ENCODE assay signal across 12 mouse cellular contexts in genomic region chr2:72743651-72744050, GRCm38 (mm10).
DNase-seq lines count a peak whose midpoint lies in the region; ATAC-seq and TF ChIP-seq lines count a peak whose summit lies in the region.
"Had no signal": no experiment of that assay in that cellular context is flagged by ENCODE, and none has a peak within 500 bp of the region (broad histone marks: within the 10 kb centered on the region; RNA-seq: fewer than 3 reads in every experiment).

No protein-coding gene starts in this region.

- H3K9ac ChIP-seq in forebrain, embryonic 13.5 days, result no peak overlapping the region
- H3K9ac ChIP-seq: liver, embryonic 15.5 days had no signal

- 78% methylated on average over 3 of the region's 3 CpGs for WGBS in forebrain, embryonic 13.5 days
- 91% methylated on average over 3 of the region's 3 CpGs for WGBS in forebrain, embryonic 10.5 days
- WGBS in cerebellum, adult 2 months, result 6% methylated on average over 3 of the region's 3 CpGs

- TF ChIP-seq POLR2A in cerebellum, adult 2 months (IDR thresholded peaks at IDR 0.05; ENCODE audit: borderline replicate concordance, insufficient read depth, low read length), result no peak

- H3K27me3 ChIP-seq in forebrain, embryonic 13.5 days, result no peaks in the 10 kb centered on the region
- H3K27me3 ChIP-seq in forebrain, embryonic 10.5 days (ENCODE audit: poor library complexity, severe bottlenecking), result no peaks in the 10 kb centered on the region
- H3K27me3 ChIP-seq in cerebellum, adult 2 months (ENCODE audit: control insufficient read depth, insufficient read depth, low read length), result no peaks in the 10 kb centered on the region
- H3K27me3 ChIP-seq: liver, embryonic 15.5 days had no signal

- peak; percentile 51; the same call in 1 of the 2 replicates for ATAC-seq in forebrain, embryonic 13.5 days
- ATAC-seq in CD4-positive, CD25-positive, alpha-beta regulatory T cell, adult 4 months, result no peak

- TF ChIP-seq CTCF in cerebellum, adult 2 months (IDR thresholded peaks at IDR 0.05; ENCODE audit: borderline replicate concordance, insufficient read depth, low read depth, low read length), result no peak

- no peak overlapping the region for H3K27ac ChIP-seq in forebrain, embryonic 13.5 days
- H3K27ac ChIP-seq in forebrain, embryonic 10.5 days, result no peak overlapping the region
- no peak overlapping the region for H3K27ac ChIP-seq in cerebellum, adult 2 months (ENCODE audit: insufficient read depth, low read length)
- H3K27ac ChIP-seq: liver, embryonic 15.5 days had no signal

- no peak overlapping the region for H3K4me2 ChIP-seq in forebrain, embryonic 13.5 days
- H3K4me2 ChIP-seq: liver, embryonic 15.5 days had no signal

- intact Hi-C loops in left cerebral cortex, postnatal 14 days (cut with DNase I), result no loop called here
- intact Hi-C loops in left cerebral cortex, postnatal 36 days (cut with DNase I), result no loop called here

- no peak overlapping the region for H3K4me3 ChIP-seq in forebrain, embryonic 13.5 days
- H3K4me3 ChIP-seq in forebrain, embryonic 10.5 days, result no peak overlapping the region
- no peak overlapping the region for H3K4me3 ChIP-seq in cerebellum, adult 2 months (replicated peaks; ENCODE audit: insufficient read depth, low read depth, low read length)
- H3K4me3 ChIP-seq: liver, embryonic 15.5 days had no signal

- no peaks in the 10 kb centered on the region for H3K36me3 ChIP-seq in forebrain, embryonic 13.5 days (ENCODE audit: poor library complexity, severe bottlenecking)
- no peaks in the 10 kb centered on the region for H3K36me3 ChIP-seq in forebrain, embryonic 10.5 days (replicated peaks)
- H3K36me3 ChIP-seq: G1E; liver, embryonic 15.5 days had no signal

- peaks cover 9% of the 10 kb centered on the region; the same call in 1 of the 2 replicates for H3K4me1 ChIP-seq in forebrain, embryonic 13.5 days
- peaks cover 11% of the 10 kb centered on the region for H3K4me1 ChIP-seq in forebrain, embryonic 10.5 days
- peaks cover 27% of the 10 kb centered on the region for H3K4me1 ChIP-seq in cerebellum, adult 2 months (ENCODE audit: control insufficient read depth, insufficient read depth, low read length)
- H3K4me1 ChIP-seq: liver, embryonic 15.5 days had no signal

- no peaks in the 10 kb centered on the region for H3K9me3 ChIP-seq in forebrain, embryonic 13.5 days (replicated peaks)
- no peaks in the 10 kb centered on the region for H3K9me3 ChIP-seq in forebrain, embryonic 10.5 days
- H3K9me3 ChIP-seq: G1E; liver, embryonic 15.5 days had no signal

- no peak for DNase-seq in forebrain, embryonic 10.5 days (ENCODE audit: extremely low spot score, low spot score)
- DNase-seq in left cerebral cortex, postnatal 14 days (ENCODE audit: low spot score in 2 of 2), result peak; percentile 7 to 12
- no peak for DNase-seq in left cerebral cortex, postnatal 36 days (ENCODE audit: low spot score in 2 of 2)
- peak; percentile 60 to 85 for DNase-seq in cerebellum, adult 2 months
- DNase-seq in layer of hippocampus, adult 9-11 months, result peak; percentile 65
- no peak for DNase-seq in spleen, postnatal 14 days (ENCODE audit: low spot score in 2 of 2)
- DNase-seq: kidney, adult 18-20 months; right cerebral cortex, adult 18-20 months had no signal

Comparison
In these comparisons a context has a peak if more than half of its experiments do, and no peak if none do; other contexts are left out.
1. DNase-seq: peak in left cerebral cortex, postnatal 14 days (2 of 2), cerebellum, adult 2 months (2 of 2) and layer of hippocampus, adult 9-11 months (single experiment); none in forebrain, embryonic 10.5 days (single experiment), left cerebral cortex, postnatal 36 days (0 of 2) and spleen, postnatal 14 days (0 of 2).